Mouse (Mus musculus) kidney, adult 2 months (tissue): ENCODE results near the gene Dclk3.

Experiments used
- CTCF ChIP-seq: fragments of 200-500 bp; conservative IDR thresholded peaks from 2 replicates; pipeline ENCODE4 v1.5.1; 2011; ENCODE audit warnings: low read depth, mild to moderate bottlenecking, control low read depth, low read length, moderate library complexity, mixed read lengths; ENCODE audit not compliant: insufficient read depth, insufficient read length
- POLR2A ChIP-seq: fragments of 200-500 bp; IDR thresholded peaks from one replicate; pipeline ENCODE4 v1.6.1; 2011; ENCODE audit warnings: low read depth, low read length, control low read depth

- TF ChIP-seq CTCF: peak; percentile 97
- TF ChIP-seq POLR2A: no peak
These were observed 58.4 kb downstream of the Dclk3 start for GRCm38 (mm10) chr9:111497074-111497811.
